Mouse (Mus musculus): ENCODE data around the gene Pdgfc.

Gene Pdgfc

DNA sequence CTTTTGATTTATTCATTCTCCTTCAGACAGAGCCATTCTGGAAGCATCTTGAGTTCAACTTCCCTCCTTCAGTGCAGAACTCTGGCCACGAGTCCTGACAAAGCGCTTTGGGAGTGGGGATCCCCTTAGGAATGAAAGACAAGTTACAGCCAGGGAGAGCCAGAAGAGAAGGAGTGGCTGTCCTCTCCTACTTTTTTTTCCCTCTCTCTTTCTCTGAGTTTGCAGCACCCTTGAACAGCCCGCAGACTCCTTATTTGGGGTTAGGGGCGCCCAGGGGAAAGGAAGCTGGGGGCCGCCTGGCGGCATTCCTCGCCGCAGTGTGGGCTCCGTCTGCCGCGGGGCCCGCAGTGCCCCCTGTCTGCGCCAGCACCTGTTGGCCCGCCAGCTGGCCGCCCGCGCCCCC, at the start of gene Pdgfc:
Pdgfc (plus strand) TSS at position 266 of the 403 bp plus-strand sequence.
- in situ Hi-C loops (cut with MboI; ENCODE audit: low pct_unique_long_range_greater_than_20kb in 1 of 2, low sequenced_read_pairs in 2 of 2, unreplicated experiment in 1 of 2), result no loop called here

DNA sequence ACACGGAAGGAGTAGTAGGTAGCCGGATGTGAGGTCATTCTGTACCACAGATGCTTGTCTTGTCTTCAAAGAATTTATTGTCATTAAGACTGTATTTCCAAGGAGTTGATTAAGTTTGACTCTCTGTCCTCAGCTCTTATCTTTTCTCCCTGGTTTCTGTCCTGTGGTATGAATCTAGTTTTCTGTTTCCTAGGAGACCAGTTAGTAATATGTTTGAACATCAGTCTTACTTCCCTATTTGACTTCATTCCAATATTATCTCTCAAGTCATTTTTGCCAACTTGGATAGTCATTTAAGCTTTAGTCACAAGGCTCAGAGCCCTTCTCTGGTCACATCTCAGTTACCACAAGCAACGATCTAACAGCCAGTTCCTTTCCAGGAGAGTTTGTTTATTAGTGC, 27.0 kb upstream of the Pdgfc start:
- in situ Hi-C loops (cut with MboI; ENCODE audit: low pct_unique_long_range_greater_than_20kb in 1 of 2, low sequenced_read_pairs in 2 of 2, unreplicated experiment in 1 of 2), result no loop called here

DNA sequence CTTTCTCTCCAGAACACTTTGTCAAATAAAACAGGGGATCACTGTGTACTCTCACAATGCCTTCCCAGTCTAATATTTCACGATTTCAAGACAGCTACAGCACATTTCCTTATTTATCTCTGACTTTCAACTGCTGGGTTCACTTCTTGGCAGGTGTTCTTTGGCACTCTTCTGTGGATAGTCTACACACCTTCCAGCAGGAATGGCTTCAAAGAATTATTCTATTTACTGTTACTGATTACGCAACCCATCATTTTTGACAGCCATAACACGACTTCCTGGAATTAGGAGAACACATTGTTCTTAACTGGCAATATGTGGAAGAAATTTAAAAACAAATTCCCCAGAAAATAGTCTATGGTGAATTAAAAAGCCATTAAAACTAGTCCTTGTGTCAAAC, 26.3 kb upstream of the Pdgfc start:
- in situ Hi-C loops (cut with MboI; ENCODE audit: low pct_unique_long_range_greater_than_20kb in 1 of 2, low sequenced_read_pairs in 2 of 2, unreplicated experiment in 1 of 2), result no loop called here

DNA sequence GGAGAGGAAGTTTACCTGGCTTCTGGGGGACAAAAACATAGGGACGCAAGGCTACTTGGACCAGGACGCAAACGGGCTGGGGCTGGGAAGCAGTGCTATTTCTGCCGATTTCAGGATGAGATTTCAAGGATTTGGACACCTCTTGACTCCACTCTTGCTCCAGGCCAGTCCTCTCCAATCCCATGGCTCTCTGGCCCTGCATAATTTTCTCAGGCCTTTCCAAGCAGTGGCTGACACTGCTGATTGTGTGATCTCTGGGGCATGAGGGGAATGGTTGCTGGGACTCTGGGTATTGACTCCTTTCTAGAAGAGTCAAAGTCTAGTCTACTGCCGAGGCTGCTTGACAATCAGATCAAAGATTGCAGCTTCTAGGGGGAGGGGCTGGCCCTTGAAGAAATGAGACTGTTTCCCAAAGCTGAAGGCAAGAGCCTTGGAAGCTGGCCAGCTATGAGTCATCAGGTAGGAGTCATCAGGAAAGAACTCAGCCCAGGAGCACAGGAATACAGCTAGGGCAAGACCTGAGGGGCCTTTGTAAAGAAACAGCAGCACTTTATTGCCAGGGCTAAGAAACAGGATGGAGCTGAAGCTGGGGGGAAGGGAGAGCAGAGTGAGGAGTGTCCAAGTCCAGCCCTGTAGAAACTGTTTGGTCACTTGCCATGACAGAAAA, 18.7 kb upstream of the Pdgfc start:
- in situ Hi-C loops (cut with MboI; ENCODE audit: low pct_unique_long_range_greater_than_20kb in 1 of 2, low sequenced_read_pairs in 2 of 2, unreplicated experiment in 1 of 2), result no loop called here

DNA sequence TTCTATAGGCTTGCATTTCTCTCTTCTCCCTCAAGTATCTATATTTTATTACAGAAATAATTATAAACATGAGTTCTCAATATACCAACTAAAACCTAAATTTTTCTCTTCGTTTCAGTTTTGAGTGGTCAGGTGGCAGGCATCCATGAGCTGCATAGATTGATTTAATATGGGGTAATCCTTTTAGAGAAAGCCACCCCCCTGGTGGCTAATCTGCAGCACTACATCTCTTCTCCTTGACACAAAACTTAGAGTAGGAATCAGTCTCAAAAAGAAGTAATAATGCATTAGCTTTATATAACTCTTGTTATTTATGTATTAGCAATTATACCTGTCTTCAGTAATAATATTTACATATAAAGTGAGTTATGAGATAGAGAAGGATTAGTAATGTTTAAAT, 16.2 kb upstream of the Pdgfc start:
- in situ Hi-C loops (cut with MboI; ENCODE audit: low pct_unique_long_range_greater_than_20kb in 1 of 2, low sequenced_read_pairs in 2 of 2, unreplicated experiment in 1 of 2), result no loop called here

DNA sequence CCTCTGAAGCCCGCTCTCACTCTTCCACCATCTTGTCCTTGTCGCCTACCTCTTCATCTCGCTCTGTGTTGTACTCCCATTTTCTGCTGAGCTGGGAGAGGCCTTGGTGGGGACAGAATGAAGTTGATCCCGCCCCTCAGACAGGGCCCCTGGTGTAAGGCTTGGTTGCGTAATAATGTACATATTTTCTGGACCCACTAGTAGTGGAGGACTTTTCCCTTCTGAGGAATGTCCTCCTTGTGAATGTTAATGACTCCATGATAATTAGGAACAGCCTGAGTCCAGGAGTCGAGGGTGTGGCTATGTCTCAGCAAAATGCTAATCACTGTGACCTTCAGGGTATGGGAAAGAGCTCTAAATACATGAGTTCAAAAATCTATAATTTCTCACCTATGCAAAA, 14.4 kb upstream of the Pdgfc start:
- in situ Hi-C loops (cut with MboI; ENCODE audit: low pct_unique_long_range_greater_than_20kb in 1 of 2, low sequenced_read_pairs in 2 of 2, unreplicated experiment in 1 of 2), result no loop called here

DNA sequence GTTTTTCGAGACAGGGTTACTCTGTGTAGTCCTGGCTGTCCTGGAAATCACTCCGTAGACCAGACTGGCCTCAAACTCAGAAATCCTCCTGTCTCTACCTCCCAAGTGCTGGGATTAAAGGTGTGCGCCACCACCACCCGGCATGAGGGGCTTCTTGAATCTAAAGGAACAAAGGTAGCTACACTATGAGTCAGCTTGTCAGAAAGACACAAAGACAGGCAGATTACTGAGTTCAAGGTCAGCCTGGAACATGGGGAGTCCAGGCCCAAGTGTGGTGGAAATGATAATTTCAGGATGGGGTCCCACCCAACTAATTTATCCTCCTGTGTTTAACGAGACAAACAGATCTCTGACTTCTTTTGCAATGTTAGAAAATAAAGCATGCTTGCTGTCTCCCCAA, 13.9 kb upstream of the Pdgfc start:
- in situ Hi-C loops (cut with MboI; ENCODE audit: low pct_unique_long_range_greater_than_20kb in 1 of 2, low sequenced_read_pairs in 2 of 2, unreplicated experiment in 1 of 2), result no loop called here

DNA sequence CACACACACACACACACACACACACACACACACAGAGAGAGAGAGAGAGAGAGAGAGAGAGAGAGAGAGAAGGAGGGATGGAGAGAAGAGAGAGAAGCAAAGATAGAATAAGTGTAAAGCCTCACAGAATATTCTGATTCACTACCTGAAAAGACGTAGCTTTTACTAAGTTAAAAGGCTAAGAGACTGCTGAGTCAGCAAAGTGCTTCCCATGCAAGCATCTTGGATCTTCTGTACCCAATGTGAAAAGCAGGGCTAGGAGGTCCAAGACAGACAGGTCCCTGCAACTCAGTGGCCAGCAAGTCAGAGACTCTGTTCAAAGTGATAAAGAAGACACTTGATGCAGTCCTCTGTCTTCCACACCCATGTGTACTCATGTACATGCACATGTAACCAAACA, 13.4 kb upstream of the Pdgfc start:
- in situ Hi-C loops (cut with MboI; ENCODE audit: low pct_unique_long_range_greater_than_20kb in 1 of 2, low sequenced_read_pairs in 2 of 2, unreplicated experiment in 1 of 2), result no loop called here

DNA sequence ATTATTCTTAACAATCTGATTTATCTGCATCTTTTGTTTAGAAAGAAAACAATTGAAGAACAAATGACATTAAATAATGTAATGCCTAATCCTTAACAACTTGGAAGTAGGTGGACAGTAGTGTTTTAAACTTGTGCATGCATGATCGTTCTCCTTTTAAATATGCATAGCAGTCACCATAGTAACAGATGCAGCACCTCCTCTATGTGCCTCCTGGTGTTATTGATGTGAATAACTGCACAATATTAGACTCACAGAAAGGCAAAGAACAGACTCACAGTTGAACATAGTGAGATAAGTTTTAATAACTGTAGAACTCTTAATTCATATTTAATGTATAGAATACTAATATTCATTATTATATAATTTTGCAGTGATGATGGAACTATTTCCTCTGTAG, 12.6 kb upstream of the Pdgfc start:
- in situ Hi-C loops (cut with MboI; ENCODE audit: low pct_unique_long_range_greater_than_20kb in 1 of 2, low sequenced_read_pairs in 2 of 2, unreplicated experiment in 1 of 2), result no loop called here

DNA sequence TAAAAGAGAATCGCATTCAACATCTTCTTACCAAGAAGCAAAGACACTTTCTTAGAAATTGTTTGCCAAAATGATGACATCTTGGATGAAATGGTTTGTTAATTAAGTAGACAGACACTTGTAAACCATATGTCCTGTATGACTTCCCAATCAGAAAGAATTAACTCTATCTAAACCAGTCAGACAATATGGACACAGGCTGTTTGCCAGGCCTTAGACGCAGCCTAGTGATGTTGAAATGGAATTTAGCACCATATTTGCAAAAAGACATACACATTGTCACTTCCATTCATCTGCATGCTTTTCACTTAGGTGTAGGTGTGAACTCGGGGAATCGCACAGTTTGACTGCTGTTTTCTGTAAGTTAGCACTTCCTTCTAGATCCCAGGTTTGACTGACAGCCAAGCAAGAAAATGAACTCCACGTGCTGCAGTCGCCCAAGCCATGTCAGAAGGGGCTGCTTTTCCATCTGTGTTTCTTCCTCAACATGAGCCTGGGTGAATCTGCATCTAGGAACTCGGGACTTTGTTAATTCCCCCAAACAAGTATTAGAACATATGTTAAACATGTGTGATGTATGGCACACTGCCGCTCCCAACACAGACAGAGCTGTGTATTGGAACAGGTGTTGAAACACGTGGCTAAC, 10.5 kb upstream of the Pdgfc start:
- in situ Hi-C loops (cut with MboI; ENCODE audit: low pct_unique_long_range_greater_than_20kb in 1 of 2, low sequenced_read_pairs in 2 of 2, unreplicated experiment in 1 of 2), result no loop called here

DNA sequence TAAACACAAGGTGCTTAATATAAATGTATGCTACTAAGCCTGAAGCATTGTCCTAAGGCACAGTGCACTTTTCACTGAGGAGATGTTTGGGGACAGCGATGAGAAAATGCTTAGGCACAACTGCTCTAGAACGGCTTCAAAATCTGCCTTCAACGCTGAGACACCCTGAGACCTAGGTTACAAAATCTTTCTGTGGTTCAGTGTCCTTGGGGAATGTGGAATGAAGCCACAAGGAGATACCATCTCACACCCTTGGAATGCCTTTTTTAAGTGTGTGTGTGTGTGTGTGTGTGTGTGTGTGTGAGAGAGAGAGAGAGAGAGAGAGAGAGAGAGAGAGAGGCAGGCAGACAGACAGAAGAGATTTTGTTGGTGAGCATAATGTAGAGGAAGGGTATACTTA, 7.9 kb upstream of the Pdgfc start:
- in situ Hi-C loops (cut with MboI; ENCODE audit: low pct_unique_long_range_greater_than_20kb in 1 of 2, low sequenced_read_pairs in 2 of 2, unreplicated experiment in 1 of 2), result no loop called here

DNA sequence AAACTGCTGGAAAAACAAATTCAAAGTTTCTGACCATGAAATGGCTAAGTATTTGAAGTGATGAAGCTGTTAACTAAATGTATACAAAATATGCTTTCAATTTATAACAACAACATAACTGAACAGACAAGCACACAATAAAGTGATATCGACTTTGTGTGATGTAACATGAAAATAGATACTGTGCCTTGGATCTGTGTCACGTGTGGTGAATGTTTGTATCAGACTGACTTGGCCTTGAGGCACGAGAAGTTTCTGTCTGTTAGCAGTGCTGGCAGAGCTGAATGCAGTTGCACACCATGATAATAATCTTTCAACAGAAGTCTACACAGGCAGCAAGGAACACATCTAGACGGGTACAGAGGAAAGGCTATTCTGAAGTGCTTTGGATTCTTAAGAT, 6.9 kb upstream of the Pdgfc start:
- in situ Hi-C loops (cut with MboI; ENCODE audit: low pct_unique_long_range_greater_than_20kb in 1 of 2, low sequenced_read_pairs in 2 of 2, unreplicated experiment in 1 of 2), result no loop called here

DNA sequence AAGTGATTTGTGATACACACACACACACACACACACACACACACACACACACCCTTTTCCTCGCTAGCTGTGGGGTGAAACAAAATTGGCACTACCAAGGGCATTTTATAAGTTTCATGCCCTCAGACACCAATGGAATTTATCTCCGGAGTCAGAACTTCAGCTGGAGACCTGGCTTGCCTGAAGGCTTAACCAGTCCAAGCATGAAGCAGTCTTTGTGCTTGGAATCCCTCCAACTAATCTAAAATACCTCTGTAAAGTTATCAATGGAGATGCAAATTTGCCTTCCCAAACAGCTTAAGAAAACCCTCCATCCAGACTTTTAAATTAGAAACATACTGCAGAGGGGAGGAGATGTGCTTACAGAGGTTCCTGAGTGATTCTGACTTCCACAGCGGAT, 6.3 kb upstream of the Pdgfc start:
- in situ Hi-C loops (cut with MboI; ENCODE audit: low pct_unique_long_range_greater_than_20kb in 1 of 2, low sequenced_read_pairs in 2 of 2, unreplicated experiment in 1 of 2), result no loop called here

DNA sequence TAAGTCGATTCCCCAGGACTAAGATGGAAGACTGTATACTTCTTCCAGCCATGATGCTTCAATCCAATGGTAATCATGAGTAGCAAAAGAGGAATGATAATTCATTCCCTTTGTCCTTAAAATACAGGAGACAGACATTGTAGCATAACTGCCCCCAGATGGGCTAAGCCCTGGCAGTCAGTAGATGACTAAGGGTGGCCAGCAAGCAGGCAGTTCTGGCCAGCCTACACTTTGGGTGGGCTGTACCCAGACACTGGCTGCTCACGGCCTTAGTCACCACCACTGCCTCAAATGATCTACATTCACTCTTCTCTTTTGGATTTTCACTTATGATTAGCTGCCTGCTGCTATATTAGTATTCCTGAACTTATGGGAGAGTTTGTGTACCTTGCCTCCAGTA, 5.9 kb upstream of the Pdgfc start:
- in situ Hi-C loops (cut with MboI; ENCODE audit: low pct_unique_long_range_greater_than_20kb in 1 of 2, low sequenced_read_pairs in 2 of 2, unreplicated experiment in 1 of 2), result no loop called here

DNA sequence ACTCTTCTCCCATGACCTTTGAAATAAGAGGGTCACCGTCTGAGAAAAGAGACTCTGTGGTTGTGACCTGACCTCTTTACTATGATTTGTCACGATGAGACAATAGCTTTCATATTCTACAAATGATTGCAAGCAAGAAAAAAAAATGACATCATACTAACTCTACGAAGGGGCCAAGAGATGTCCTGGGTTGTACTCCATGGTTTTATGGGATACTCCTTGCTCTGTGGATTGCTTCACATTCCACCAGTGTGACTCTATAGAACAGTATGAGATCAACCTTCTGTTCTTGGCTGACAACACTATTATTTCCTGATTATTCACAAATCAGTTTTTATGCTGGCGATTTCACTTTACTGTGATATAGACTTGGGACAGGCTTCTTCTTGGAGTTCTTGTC, 4.2 kb upstream of the Pdgfc start:
- in situ Hi-C loops (cut with MboI; ENCODE audit: low pct_unique_long_range_greater_than_20kb in 1 of 2, low sequenced_read_pairs in 2 of 2, unreplicated experiment in 1 of 2), result no loop called here

DNA sequence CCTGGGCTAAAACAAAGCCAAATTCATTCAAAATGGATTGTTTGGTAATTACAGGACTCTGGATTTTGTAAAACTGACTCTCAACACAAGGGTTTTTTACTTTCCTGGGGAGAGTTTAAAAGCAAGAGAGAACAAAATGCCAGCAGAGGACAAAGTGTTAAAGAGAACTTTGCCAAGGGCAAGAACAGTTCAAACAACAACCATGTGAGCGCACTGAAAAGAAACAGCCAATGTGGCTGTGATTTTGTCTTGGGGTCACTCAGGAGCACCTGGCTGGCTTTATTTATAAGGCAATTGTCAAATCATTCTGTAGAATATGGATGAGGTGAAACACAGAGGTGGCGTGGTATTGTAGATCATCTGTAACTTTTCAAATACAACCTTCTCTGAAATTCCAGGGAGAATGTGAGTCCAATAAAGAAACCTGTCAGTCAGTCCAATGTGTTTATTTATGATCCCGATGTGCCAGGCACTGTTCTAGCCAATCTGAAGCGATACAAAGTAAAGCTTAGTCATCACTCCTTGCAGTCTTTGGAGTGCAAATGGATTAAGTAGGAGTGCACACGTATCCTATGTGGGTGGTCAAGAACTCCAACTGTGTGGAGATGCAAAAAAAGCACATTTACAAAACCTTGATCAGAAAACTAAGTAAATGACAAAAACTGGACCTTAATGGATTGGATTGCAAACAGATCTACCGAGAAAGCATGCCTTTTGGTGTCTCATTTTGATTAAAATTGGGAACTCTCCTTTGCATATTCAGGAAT, 1.7 kb upstream of the Pdgfc start:
- in situ Hi-C loops (cut with MboI; ENCODE audit: low pct_unique_long_range_greater_than_20kb in 1 of 2, low sequenced_read_pairs in 2 of 2, unreplicated experiment in 1 of 2), result no loop called here

DNA sequence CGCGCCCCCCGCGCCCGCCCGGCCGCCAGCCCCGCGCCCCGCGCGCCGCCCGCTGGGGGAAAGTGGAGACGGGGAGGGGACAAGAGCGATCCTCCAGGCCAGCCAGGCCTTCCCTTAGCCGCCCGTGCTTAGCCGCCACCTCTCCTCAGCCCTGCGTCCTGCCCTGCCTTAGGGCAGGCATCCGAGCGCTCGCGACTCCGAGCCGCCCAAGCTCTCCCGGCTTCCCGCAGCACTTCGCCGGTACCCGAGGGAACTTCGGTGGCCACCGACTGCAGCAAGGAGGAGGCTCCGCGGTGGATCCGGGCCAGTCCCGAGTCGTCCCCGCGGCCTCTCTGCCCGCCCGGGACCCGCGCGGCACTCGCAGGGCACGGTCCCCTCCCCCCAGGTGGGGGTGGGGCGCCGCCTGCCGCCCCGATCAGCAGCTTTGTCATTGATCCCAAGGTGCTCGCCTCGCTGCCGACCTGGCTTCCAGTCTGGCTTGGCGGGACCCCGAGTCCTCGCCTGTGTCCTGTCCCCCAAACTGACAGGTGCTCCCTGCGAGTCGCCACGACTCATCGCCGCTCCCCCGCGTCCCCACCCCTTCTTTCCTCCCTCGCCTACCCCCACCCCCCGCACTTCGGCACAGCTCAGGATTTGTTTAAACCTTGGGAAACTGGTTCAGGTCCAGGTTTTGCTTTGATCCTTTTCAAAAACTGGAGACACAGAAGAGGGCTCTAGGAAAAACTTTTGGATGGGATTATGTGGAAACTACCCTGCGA, 517 bp downstream of the Pdgfc start:
- in situ Hi-C loops (cut with MboI; ENCODE audit: low pct_unique_long_range_greater_than_20kb in 1 of 2, low sequenced_read_pairs in 2 of 2, unreplicated experiment in 1 of 2), result no loop called here

DNA sequence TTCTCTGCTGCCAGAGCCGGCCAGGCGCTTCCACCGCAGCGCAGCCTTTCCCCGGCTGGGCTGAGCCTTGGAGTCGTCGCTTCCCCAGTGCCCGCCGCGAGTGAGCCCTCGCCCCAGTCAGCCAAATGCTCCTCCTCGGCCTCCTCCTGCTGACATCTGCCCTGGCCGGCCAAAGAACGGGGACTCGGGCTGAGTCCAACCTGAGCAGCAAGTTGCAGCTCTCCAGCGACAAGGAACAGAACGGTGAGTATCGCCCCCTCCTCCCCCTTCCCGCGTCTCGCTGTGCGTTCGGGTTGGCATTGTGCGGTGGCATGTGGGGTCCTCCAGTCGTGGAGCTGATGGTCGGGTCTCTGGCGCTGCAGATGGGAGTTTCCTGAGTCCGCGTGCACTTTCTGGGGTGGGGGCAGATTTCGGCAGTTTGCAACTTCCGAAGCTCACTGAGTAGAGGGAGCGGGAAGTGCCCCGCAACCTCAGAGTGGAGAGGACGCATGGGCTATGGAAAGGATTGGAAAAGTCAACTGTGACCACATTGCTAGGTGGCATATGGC, 1.2 kb downstream of the Pdgfc start:
- in situ Hi-C loops (cut with MboI; ENCODE audit: low pct_unique_long_range_greater_than_20kb in 1 of 2, low sequenced_read_pairs in 2 of 2, unreplicated experiment in 1 of 2), result no loop called here

DNA sequence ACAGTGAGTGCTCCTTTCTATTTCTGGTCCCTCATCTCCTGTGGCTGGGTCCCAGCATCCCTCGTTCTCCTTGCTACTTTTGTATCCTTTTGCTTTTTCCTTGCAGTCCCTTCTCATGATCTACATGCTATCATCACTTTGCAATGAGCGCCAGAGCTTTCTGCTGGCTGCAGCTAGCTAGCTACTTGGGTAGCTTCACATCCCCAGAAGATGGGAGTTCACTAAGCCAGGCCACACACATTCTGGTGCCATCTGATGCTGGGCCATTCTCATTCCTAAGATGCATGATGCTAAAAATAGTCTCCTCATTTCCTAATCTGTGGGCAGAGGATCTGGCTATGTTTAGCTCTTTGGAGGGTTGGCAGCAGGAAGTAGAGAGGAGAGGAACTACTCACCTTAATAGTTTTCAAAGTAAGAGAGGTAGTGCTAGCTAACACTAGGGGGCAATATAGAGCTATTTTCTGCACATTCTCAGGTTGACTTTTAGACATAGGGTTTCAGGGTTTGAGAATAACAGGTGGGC, 3.0 kb downstream of the Pdgfc start:
- in situ Hi-C loops (cut with MboI; ENCODE audit: low pct_unique_long_range_greater_than_20kb in 1 of 2, low sequenced_read_pairs in 2 of 2, unreplicated experiment in 1 of 2), result no loop called here
